Comparison of ENCODE assay signal across 15 mouse cellular contexts in the genomic region with DNA sequence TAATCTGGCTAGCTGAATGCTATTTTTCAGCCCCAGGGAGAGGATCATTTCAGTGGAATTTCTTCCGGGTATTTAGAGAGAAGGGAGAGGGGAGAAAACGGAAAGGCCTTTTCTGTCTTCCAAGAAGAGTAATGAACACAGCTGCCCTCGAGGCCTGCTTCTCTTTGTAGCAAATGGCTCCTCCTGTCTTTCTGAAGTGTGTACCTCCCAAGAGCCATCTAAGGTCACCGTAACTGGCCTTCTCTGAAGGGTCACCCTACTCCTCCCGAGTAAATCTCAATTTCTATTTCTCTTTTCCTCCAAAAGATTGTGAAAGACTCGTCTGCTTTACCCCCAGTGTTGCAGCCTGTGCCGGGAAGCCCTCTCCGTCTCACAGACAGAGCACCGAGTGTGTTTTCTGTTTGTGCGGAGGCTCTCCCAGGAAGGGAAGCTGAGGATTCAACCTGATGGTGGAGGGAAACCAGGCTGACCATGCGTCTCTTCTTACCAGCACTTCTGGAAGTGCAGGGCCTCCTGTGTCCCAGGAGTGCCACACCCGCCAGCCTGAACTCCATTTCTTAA.
DNase-seq lines count a peak whose midpoint lies in the region; ATAC-seq and TF ChIP-seq lines count a peak whose summit lies in the region.
"Had no signal": no experiment of that assay in that cellular context is flagged by ENCODE, and none has a peak within 500 bp of the region (broad histone marks: within the 10 kb centered on the region; RNA-seq: fewer than 3 reads in every experiment).

No protein-coding gene starts in this region.

- no peaks in the 10 kb centered on the region for H3K27me3 ChIP-seq in heart, embryonic 11.5 days (ENCODE audit: control insufficient read depth, insufficient read depth, low read length)
- H3K27me3 ChIP-seq in embryonic facial prominence, embryonic 10.5 days (replicated peaks; ENCODE audit: low read depth, poor library complexity, severe bottlenecking) = no peaks in the 10 kb centered on the region
- no peaks in the 10 kb centered on the region for H3K27me3 ChIP-seq in limb, embryonic 10.5 days (ENCODE audit: low read depth, poor library complexity, severe bottlenecking)
- H3K27me3 ChIP-seq in cerebellum, adult 2 months (ENCODE audit: control insufficient read depth, insufficient read depth, low read length) = no peaks in the 10 kb centered on the region
- H3K27me3 ChIP-seq: kidney, embryonic 15.5 days; lung, embryonic 15.5 days; neural tube, embryonic 12.5 days had no signal

- H3K4me3 ChIP-seq in heart, embryonic 11.5 days (ENCODE audit: low read depth, low read length) = no peak overlapping the region
- no peak overlapping the region for H3K4me3 ChIP-seq in embryonic facial prominence, embryonic 10.5 days
- no peak overlapping the region for H3K4me3 ChIP-seq in limb, embryonic 10.5 days
- H3K4me3 ChIP-seq in cerebellum, adult 2 months (replicated peaks; ENCODE audit: insufficient read depth, low read depth, low read length) = no peak overlapping the region
- H3K4me3 ChIP-seq: hindbrain, embryonic 10.5 days; kidney, embryonic 15.5 days; lung, embryonic 15.5 days; neural tube, embryonic 12.5 days had no signal

- no peaks in the 10 kb centered on the region for H3K36me3 ChIP-seq in heart, embryonic 11.5 days (ENCODE audit: control insufficient read depth, insufficient read depth, low read length)
- H3K36me3 ChIP-seq in embryonic facial prominence, embryonic 10.5 days (replicated peaks) = no peaks in the 10 kb centered on the region
- no peaks in the 10 kb centered on the region for H3K36me3 ChIP-seq in limb, embryonic 10.5 days
- H3K36me3 ChIP-seq: hindbrain, embryonic 10.5 days; kidney, embryonic 15.5 days; lung, embryonic 15.5 days; neural tube, embryonic 12.5 days had no signal

- 71% methylated on average over 12 of the region's 12 CpGs for WGBS in heart, embryonic 11.5 days (ENCODE audit: insufficient replicate concordance)
- 65% methylated on average over 12 of the region's 12 CpGs for WGBS in embryonic facial prominence, embryonic 10.5 days
- 70% methylated on average over 12 of the region's 12 CpGs for WGBS in limb, embryonic 10.5 days
- 81% methylated on average over 12 of the region's 12 CpGs for WGBS in cerebellum, adult 2 months

- no peak for TF ChIP-seq CTCF in cerebellum, adult 2 months (IDR thresholded peaks at IDR 0.05; ENCODE audit: borderline replicate concordance, insufficient read depth, low read depth, low read length)

- peak; percentile 17 to 27 for DNase-seq in heart, adult 9 months (ENCODE audit: low spot score in 2 of 2)
- DNase-seq in NIH3T3 (ENCODE audit: low read depth) = peak; percentile 33
- no peak for DNase-seq in embryonic facial prominence, embryonic 10.5 days (ENCODE audit: low spot score)
- no peak for DNase-seq in limb, embryonic 10.5 days (ENCODE audit: low spot score)
- DNase-seq in cerebellum, adult 2 months = no peak
- DNase-seq in cerebellum, adult 9-11 months = no peak
- DNase-seq: adrenal gland, postnatal 36 days; cerebellum, adult 11 months; liver; right cerebral cortex, postnatal 25 days had no signal

- no peak overlapping the region for H3K27ac ChIP-seq in heart, embryonic 11.5 days (ENCODE audit: low read depth, low read length)
- H3K27ac ChIP-seq in embryonic facial prominence, embryonic 10.5 days (replicated peaks) = peak overlapping the region; percentile 57
- H3K27ac ChIP-seq in limb, embryonic 10.5 days = peak overlapping the region; percentile 4; the same call in 1 of the 2 replicates
- no peak overlapping the region for H3K27ac ChIP-seq in cerebellum, adult 2 months (ENCODE audit: insufficient read depth, low read length)
- H3K27ac ChIP-seq: hindbrain, embryonic 10.5 days; kidney, embryonic 15.5 days; lung, embryonic 15.5 days; neural tube, embryonic 12.5 days had no signal

- H3K4me2 ChIP-seq in heart, embryonic 11.5 days = no peak overlapping the region
- H3K4me2 ChIP-seq: kidney, embryonic 15.5 days; lung, embryonic 15.5 days; neural tube, embryonic 12.5 days had no signal

- H3K9ac ChIP-seq in heart, embryonic 11.5 days (ENCODE audit: low read depth, low read length) = no peak overlapping the region
- H3K9ac ChIP-seq: kidney, embryonic 15.5 days; lung, embryonic 15.5 days; neural tube, embryonic 12.5 days had no signal

- H3K9me3 ChIP-seq in heart, embryonic 11.5 days (replicated peaks; ENCODE audit: control insufficient read depth, low read length) = no peaks in the 10 kb centered on the region
- no peaks in the 10 kb centered on the region for H3K9me3 ChIP-seq in embryonic facial prominence, embryonic 10.5 days
- H3K9me3 ChIP-seq in limb, embryonic 10.5 days (replicated peaks) = no peaks in the 10 kb centered on the region
- H3K9me3 ChIP-seq: hindbrain, embryonic 10.5 days; kidney, embryonic 15.5 days; lung, embryonic 15.5 days; neural tube, embryonic 12.5 days had no signal

- no peaks in the 10 kb centered on the region for H3K4me1 ChIP-seq in heart, embryonic 11.5 days (ENCODE audit: control insufficient read depth, insufficient read depth, low read length)
- H3K4me1 ChIP-seq in embryonic facial prominence, embryonic 10.5 days = peaks cover 15% of the 10 kb centered on the region
- H3K4me1 ChIP-seq in limb, embryonic 10.5 days = peaks cover 11% of the 10 kb centered on the region
- H3K4me1 ChIP-seq in cerebellum, adult 2 months (ENCODE audit: control insufficient read depth, insufficient read depth, low read length) = no peaks in the 10 kb centered on the region
- H3K4me1 ChIP-seq: kidney, embryonic 15.5 days; neural tube, embryonic 12.5 days had no signal

- ATAC-seq in heart, embryonic 11.5 days (replicated peaks; ENCODE audit: insufficient number of reproducible peaks, low FRiP score, low TSS enrichment) = no peak

- TF ChIP-seq POLR2A in cerebellum, adult 2 months (IDR thresholded peaks at IDR 0.05; ENCODE audit: borderline replicate concordance, insufficient read depth, low read length) = no peak

Comparison
In these comparisons a context has a peak if more than half of its experiments do, and no peak if none do; other contexts are left out.
1. DNase-seq: peak in heart, adult 9 months (2 of 2) and NIH3T3 (single experiment); none in embryonic facial prominence, embryonic 10.5 days (single experiment), limb, embryonic 10.5 days (single experiment), cerebellum, adult 2 months (0 of 2) and cerebellum, adult 9-11 months (single experiment).
2. H3K27ac ChIP-seq: peak in embryonic facial prominence, embryonic 10.5 days (single experiment) and limb, embryonic 10.5 days (single experiment); none in heart, embryonic 11.5 days (single experiment) and cerebellum, adult 2 months (single experiment).